Mouse (Mus musculus): Measurements from ENCODE around the gene Actr5.

The Actr5 gene

DNA sequence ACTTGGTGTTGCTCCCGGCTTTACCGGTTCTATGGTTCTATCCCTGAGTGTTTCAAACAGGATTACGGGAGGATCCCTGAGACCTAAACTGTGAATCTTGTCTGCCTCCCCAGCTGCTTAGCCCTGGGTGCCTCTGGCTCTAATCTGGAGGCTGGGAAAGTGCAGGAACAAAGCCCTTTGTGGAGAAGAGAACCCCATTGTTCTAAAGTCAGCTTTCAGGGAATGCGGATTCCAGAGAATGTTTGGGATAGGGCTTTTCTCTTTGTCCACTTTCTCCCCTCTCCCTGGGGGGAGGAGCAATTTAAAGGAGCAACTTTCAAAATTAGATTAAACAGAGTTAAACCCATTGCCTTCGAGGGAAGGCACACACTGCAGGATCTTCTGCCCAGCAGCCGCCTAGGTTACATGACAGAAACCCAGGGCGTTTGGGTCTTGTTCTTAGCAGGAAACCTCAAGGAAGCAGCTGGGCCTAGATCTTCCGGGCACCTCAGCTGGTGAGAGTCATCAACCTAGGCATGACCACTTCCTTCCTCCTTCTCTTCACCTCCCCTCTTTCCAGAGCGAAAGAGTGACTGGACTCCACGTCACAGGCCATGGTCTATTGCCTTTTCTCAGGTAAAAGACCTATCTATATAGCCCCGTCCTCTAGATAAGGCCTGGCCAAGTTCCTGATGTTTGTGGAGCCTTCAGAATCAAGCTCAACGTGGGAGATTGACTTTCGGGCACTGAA, 41.5 kb downstream of the Actr5 start:
- DNase-seq (ENCODE audit: extremely low read depth, low read depth, low spot score) = no peak

DNA sequence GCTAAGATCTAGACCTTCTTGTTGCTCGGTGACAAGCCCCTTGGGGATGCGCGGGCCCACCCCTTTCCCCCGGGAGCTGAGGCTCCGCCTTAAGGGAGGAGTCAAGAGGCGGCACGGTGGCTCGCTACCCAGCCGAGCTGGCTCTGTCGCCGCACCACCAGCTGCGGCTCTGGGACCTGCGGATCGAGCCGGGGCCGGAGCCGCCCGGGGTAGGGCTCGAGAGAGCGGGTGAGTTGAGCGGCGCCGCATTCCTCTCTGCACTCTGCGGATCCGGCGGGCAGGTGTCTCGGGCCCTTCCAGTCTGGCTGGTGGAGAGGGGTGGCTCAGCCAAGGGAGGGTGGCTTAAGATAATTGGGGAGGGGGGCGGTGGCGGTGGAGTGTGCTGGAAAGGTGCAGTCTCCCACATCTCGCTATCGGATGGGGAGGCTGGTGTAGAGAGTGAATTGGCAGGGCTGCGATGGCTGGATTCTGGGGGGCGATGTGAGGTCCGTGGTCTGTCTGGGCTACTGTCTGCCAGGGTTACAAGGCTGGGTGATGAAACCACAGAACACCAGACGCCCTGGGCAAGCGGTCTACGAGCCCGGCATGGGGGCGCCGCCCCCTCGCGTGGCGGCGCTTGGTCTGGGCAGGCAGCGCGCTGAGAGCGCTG, 42.5 kb downstream of the Actr5 start:
- no peak for DNase-seq (ENCODE audit: extremely low read depth, low read depth, low spot score)

DNA sequence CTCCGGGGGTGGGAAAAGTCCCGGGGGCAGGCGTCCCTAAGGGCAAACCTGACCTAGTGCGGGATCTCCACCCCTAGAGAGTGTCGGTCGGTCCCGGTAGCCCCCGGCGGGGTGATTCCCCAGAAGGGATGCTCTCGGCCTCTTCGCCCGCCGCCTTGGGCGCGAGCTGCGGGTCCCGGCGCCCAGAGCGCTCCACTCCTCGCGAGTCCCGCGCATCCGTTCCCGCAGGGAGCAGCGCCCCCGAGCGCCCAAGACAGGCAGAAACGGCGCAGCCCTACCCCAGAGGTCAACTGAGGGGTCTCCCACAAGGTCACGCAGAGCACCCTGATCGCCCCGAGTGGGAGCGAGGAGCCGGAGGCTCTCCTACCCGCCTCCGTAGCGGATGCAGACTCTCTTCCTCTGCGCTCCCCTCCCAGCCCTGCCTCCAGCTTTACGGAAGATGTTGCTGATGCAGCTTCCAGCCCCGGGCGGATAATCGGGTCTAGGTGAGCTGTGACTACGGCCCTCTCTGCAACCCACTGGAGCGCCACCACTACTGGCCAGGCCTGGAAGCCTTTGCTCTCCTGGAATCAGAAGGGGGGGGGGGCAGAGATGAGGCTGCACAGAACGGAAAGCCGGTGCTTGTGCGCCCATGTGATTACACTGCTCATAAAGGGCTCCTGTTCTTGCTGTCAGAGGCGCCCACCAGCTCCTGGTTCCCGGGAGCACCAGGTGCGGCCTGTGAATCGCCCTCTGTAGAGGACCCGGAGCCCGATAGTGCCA, 43.2 kb downstream of the Actr5 start:
- no peak for DNase-seq (ENCODE audit: extremely low read depth, low read depth, low spot score)

DNA sequence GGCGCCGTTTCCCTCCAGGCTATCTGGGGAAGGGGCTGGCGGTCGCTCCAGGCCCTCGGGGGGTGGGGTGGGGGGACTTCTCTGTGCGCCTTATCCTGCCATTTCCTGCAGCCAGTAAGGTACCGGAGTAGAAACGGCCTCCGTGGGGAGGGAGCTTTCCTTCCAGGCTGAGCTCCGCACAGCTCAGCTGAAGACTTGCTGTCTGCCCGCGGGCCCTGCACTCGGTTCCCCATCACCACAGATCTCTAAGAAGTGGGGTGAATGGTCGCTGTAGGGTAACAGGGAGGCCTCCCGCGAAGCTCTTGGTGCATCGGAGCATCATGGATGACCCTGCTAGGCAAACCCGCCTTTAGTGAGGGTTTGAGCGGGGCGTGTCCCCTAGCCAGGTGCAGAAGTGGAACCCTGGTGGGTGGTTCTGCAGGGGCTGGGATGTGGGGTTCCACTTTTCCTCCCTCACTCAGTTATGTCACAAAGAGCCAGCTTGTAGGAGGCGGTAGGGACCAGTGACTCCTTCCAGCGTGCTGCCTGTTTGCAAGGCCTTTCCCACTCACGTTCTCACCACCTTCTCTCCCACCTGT, 43.8 kb downstream of the Actr5 start:
- no peak for DNase-seq (ENCODE audit: extremely low read depth, low read depth, low spot score)

DNA sequence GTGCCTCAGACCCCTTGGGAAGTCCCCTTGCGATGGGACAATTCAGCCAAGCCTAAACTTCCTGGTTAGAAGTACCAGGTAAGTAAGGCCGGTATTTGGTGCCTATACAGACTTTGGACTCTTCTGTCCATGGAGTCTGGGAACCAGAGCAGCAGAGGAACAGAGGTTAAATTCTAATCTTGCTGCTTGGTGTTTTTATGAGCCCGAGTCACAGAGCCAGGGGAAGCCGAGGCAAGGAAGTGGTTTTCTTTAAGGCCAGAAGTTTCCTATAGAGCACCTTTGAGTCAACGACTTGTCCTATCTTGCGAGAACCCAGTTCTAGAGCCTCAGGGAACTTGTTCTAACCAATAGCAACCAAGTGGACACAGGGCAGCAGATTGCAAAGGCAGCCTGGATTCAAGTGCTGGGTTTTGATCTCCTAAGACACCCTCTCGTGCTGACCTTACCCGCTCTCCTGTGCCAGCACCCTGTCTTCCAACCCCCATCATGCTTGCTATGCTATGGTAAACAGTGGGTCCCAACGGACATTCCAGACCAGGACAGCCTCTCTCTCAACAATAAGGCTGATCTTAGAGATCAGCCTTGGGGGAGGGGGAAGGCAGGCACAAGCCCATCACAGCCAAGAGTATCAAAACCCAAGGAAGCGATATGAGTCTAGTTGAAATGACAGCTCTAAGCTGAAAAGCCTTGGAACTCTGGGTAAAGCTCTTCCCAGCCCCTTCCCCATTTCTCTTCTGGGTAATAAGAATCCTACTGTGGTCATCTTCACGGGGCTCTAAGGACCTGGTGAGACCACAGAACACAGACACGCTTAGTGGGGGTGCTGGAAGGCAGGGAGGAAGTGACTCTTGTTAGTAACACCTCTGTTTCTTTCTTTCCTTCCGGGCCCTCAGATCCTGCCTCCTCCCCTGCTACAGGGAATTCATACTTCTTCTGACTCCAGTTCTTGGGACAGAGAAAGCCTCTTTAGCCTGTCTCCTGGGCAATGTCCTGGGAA, 44.8 kb downstream of the Actr5 start:
- no peak for DNase-seq (ENCODE audit: extremely low read depth, low read depth, low spot score)

DNA sequence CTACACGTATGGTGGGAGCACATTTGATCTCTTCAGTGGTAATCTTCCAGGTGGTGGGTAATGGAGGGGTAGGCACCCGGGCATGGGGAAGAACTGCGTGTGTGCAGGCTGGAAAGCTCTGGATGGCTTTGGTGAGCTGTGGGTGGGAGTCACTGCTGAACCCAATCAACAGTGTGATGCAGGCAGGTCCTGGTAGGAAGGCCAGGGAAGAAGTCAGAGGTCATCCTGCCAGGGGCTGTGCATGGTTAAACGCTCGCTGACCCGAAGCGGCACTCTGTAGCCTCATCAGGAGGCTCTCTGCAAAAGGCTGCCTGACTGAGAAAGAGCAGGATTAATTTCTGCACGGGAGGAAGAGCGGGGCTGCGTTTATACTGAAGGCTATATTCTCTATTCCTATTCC, 45.9 kb downstream of the Actr5 start:
- DNase-seq (ENCODE audit: extremely low read depth, low read depth, low spot score) = no peak

DNA sequence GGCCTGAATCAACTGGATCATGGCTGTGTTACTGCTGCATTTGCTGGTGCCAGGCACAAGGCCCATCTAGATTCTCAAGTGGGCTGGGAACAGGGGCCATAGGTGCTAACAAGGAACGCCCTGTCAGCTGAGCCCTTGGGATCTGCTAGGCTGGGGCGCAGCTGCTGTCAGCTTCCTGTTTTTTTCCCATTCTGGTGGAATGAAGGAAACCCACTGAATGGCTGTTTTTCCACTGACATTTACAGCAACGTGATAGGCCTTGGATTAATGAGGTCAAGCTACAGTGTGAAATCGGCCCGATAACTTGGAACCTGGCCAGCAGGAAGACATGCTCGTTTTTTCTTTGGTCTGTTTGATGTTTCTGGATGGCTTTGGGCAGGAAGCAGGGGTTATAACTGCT, 48.1 kb downstream of the Actr5 start:
- no peak for DNase-seq (ENCODE audit: extremely low read depth, low read depth, low spot score)

DNA sequence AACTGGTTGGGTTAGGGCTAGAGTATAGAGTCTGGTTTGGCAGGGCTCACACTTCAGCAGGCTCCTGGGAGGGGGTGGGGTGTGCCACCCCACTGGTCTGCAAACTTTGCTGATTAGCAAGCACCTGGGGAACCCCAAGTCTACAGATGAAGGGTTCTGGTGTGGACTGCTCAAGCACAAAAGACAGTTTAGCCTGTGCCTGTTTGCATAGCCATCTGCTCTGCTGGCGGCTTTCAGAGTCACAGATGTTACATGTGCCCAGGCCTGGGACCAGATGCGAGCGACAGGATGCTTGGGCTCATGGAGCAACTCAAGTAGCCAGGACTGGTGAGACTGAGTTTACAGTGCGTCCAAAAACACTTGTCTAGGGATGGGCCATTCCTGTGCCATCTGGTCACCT, 48.8 kb downstream of the Actr5 start:
- no peak for DNase-seq (ENCODE audit: extremely low read depth, low read depth, low spot score)

DNA sequence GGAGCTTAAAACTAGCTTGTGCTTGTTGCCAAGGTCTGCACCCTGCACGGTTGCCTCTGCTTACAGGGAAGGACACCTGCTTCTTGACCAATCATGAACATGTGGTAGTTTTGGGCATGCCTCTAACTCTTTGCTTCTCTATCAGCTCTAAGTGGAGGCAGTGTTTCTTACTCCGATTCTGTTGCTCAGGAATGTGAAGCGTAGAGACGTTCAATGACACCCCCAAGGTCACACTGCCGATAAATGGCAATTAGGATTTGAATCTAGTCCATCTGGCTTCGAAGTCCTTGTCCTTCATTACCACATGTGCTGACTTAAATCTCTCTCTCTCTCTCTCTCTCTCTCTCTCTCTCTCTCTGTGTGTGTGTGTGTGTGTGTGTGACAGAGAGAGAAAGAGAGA, 49.4 kb downstream of the Actr5 start:
- DNase-seq (ENCODE audit: extremely low read depth, low read depth, low spot score) = no peak

DNA sequence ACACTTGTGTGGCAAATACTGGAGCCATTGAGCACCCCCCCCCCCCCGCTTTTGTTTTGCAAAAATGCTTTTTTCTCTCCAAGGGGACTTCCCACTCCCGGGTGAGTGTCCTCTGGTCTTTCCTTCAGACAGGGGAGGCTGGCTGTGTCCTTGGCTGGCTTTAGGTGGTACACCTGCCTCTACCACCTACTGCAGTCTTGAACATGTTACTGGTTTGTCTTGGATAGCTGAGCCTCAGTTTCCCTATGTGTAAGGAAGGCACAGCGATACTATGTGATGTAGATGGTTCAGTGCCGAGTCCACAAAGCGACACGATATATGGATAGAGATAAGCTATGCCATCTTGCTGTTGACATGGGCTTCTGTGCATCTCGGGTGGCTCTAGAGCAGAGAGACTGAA, 50.1 kb downstream of the Actr5 start:
- DNase-seq (ENCODE audit: extremely low read depth, low read depth, low spot score) = no peak

DNA sequence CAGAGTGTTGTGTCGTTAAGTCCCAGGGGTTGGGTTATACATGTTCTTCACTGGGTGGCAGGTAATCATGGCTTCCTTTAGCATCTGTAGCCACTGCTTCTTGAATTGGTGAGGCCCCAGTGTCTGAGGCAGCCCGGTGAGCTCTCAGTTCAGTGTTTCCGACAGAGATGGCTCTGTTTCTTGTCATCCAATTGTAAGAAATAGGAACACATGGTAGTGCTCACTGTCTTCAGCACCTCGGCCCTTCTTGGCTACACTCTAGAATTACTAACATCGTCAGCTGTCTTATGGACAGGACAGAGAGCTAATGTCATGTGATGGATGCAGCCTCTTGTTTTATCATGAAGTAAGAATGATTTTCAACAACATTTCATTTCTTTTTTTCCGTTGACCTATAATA, 50.5 kb downstream of the Actr5 start:
- no peak for DNase-seq (ENCODE audit: extremely low read depth, low read depth, low spot score)

DNA sequence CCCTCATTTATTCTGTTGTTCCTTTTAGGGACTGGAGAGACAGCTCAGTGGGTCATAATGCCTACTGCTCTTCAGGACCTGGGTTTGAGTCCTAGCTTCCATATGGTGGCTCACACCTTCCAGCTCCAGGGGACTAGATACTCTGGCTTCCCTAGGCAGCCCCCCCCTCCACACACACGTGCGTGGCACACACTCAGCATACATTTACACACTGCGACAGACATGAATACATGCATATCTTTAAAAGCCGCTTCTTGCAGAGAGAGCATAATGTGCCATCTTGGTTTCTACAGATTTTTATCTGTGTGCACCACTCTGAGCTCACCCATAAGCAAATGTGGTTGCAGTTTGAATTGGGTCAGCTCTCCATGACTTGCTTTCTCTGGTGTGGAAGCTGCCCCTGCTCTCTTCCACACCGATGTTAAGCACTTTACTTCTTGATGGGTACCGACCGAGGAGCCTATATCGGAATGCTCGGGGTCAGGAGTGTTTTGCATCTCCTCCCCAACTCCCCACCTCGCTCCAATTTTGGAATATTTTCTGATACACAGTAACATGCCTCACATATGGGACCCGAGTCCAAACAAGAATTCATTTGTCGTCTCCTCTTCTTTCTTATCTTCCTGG, 51.3 kb downstream of the Actr5 start:
- DNase-seq (ENCODE audit: extremely low read depth, low read depth, low spot score) = no peak

DNA sequence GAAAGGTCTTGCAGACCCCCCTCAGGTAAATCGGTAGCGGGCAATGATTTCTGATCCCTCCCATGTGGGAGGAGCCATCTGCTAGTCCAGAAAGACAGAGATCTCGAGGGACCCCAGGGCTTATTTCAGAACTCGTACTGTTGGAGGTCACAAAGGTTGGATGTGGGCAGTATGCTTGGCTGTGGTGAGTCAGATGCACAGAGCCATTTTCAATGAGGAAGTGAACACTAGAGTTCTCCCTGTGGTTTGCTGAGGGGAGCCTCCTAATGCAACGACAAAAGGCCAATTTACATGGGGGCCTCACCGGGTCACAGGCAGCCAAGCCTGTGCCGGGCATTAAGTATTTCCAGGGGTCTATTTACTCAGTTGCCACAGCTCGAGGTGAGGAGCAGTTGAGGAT, 53.3 kb downstream of the Actr5 start:
- no peak for DNase-seq (ENCODE audit: extremely low read depth, low read depth, low spot score)

DNA sequence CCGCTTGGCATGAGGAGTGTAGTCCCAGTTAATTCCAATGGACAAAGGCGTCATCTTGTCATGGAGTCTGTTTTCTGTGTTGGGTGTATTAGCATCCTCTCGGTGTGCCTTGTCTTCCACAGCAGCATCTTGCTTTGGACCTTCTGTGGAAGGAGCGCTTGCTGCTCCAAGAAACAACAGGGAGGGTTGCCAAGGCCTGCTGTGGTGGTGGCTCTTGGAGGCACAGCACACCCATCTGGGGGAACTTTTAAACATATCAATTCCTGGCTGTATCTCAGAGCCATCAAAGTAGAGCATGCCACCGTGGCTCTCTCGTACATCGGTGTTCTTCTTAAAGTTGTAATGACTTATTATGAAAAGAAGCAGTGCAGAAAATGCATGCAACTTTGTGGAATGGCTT, 54.4 kb downstream of the Actr5 start:
- no peak for DNase-seq (ENCODE audit: extremely low read depth, low read depth, low spot score)

DNA sequence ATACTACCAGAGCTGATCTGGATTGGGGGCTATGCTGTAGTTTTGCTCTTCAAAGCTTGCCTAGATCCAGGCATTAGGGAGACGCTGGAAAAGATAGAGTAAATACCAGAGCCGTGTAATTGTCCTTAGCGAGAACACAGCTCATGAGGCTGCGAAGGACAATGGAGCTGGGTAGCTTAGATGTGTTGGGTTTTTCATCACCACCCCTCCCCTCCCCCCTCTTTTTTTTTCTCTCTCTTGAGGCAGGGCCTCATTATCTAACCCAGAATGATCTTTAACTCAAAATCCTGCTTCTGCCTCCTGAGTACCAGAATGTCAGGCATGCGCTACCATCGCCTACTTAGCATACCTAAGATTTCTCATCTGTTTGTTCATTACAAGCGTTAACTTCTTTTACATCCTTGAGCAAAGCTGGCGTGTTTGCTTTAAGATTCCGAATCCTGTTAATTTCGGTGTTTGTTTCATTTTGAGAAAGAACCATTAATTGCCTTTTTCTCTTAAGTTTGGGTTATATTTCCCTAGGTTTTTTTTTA, 55.7 kb downstream of the Actr5 start:
- DNase-seq (ENCODE audit: extremely low read depth, low read depth, low spot score) = no peak

DNA sequence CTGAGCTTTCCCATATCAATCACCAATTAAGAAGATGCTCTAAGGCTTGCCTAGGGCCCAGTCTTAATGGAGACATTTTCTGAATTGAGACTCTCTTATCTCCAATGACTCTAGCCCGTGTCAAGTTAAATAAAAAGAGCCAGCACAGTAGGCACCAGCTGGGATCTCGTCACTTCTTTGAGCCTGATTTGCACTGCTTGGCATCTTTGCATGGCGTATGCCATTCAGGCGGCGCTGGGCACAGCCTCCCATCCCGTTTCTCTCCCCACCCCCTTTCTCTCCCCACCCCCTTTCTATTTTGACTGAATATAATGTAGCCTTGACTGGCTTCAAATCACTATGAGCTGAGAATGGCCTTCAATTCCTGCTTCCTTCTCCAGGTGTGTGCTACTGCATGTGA, 57.0 kb downstream of the Actr5 start:
- DNase-seq (ENCODE audit: extremely low read depth, low read depth, low spot score) = no peak

DNA sequence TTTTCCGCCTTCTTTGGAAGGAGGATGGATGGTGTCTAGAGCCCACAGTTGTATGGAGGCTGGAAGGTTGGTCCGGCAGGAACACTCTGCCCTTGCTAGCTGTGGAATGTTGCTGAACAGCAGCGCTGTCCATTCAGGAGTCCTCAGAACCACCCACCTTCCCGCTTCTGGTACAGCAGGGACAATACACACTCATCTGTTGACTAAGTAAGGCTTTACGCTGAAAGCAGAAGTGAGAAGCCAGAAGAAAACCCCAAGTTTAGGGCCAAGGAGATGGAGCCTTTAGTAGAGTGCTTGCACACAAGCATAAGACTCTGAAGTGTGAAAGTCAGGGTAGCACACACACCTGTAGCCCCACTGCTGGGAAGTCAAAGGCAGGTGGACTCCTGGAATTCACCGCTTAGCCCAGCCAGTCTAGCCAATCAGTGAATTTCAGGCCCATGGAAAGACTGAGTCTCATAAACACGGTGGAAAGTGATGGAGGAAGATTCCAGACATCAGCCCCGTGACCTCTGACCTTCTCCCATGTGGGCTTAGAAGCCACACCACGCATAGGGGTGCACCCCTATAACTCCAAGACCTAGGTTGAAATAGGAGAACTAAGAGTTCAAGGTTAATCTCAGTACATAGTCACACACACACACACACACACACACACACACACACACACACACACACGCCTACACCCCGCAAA, 57.8 kb downstream of the Actr5 start:
- no peak for DNase-seq (ENCODE audit: extremely low read depth, low read depth, low spot score)

DNA sequence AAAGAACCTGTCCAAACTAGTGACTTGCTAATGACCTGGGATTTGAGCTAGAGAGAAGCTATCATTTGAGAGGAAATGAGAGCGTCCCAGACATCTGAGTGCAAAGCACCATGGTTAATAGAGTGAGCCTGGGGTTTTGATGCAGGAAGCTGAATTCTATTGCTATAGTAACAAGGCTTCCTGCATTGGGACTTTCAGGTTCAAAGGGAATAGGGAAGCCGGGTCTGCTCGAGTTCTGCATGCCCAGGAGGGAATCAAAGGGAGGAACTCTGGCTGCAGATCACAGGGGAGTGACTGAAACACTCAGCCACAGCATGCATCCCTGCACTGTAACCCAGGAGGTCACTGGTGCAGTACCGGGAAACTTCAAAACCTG, 58.3 kb downstream of the Actr5 start:
- DNase-seq (ENCODE audit: extremely low read depth, low read depth, low spot score) = no peak

DNA sequence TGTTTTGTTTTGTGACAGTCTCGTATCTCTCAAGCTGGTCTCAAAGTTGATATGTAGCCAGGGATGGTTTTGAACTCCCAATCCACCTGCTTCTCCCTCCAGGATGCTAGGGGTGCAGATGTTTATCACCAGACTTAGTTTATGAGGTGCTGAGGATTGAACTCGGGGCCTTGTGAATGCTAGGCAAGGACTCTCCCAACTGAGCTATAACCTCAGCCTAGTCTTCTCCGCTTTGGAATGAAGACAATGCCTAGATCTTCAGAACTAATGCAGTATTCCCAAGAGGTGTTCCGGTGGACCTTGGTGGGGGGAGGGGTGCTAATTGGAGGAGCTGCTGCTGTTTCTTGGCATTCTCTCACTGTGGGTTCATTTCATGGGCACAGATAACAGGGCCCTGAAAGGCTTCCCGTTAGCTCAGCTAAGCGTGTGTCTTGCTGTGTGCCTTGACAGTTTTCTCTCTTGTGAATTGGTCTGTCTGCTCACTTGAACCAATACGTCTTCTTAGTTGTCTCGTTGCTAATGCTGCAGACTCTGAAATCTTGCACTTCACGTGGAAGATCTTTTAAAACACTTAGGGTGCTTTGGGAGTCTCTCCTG, 59.7 kb downstream of the Actr5 start:
- DNase-seq (ENCODE audit: extremely low read depth, low read depth, low spot score) = no peak
